Mouse (Mus musculus) MEL (cell line): ENCODE measurements around the gene Oaz1. TPM values are rescaled to one million over a fixed set of nuclear protein-coding genes. Genes with fewer than 3 reads are reported as not detected.
A peak's percentile ranks its signal among the peaks of the same experiment; 100 is the strongest.

Source experiments
- DNase-seq: peaks from one replicate; pipeline ENCODE4 v3.0.0; 2011; ENCODE audit warnings: low read depth, low spot score
- H3K27ac ChIP-seq: 2 replicates; pipeline ENCODE4 v1.5.1; 2012; ENCODE audit warnings: low read depth, mild to moderate bottlenecking, control low read depth, low read length, moderate library complexity; ENCODE audit not compliant: control insufficient read depth
- H3K27me3 ChIP-seq, 2 experiments: fragments of 150-350 bp in 1 of 2; sonication (generic) in 1 of 2; 2 replicates each; pipeline ENCODE4 v1.6.1; 2012; ENCODE audit warnings: low read length in 2 of 2, mild to moderate bottlenecking in 2 of 2, improper control_type of control experiment in 1 of 2, moderate library complexity in 1 of 2; ENCODE audit not compliant: insufficient read depth in 2 of 2, control insufficient read depth in 1 of 2
- H3K36me3 ChIP-seq, 2 experiments: 2 replicates each; pipeline ENCODE4 v1.6.1; 2012 to 2014; ENCODE audit warnings: low read length in 2 of 2, improper control_type of control experiment in 1 of 2, inconsistent platforms in 1 of 2, mild to moderate bottlenecking in 1 of 2; ENCODE audit not compliant: insufficient read depth in 2 of 2, control insufficient read depth in 1 of 2
- H3K4me1 ChIP-seq, 2 experiments: fragments of 150-350 bp in 1 of 2; sonication (generic) in 1 of 2; 2 replicates each; pipeline ENCODE4 v1.6.1; 2012; ENCODE audit warnings: low read length in 2 of 2, improper control_type of control experiment in 1 of 2, mild to moderate bottlenecking in 1 of 2; ENCODE audit not compliant: insufficient read depth in 2 of 2, control insufficient read depth in 1 of 2
- H3K4me3 ChIP-seq, 2 experiments: fragments of 150-350 bp in 1 of 2; sonication (generic) in 1 of 2; 2 replicates each; pipeline ENCODE4 v1.5.1; 2012; ENCODE audit warnings: low read depth in 2 of 2, low read length in 2 of 2, mild to moderate bottlenecking in 2 of 2, moderate library complexity in 2 of 2, control low read depth in 1 of 2, improper control_type of control experiment in 1 of 2; ENCODE audit not compliant: control insufficient read depth in 1 of 2, insufficient read depth in 1 of 2
- H3K79me2 ChIP-seq: 2 replicates; pipeline ENCODE4 v1.6.1; 2012; ENCODE audit warnings: mild to moderate bottlenecking, low read length, moderate library complexity; ENCODE audit not compliant: control insufficient read depth, poor library complexity, insufficient read depth
- H3K9ac ChIP-seq: 2 replicates; pipeline ENCODE4 v1.6.1; 2012; ENCODE audit warnings: low read depth, mild to moderate bottlenecking, control low read depth, low read length, moderate library complexity; ENCODE audit not compliant: control insufficient read depth, poor library complexity, severe bottlenecking
- H3K9me3 ChIP-seq: fragments of 150-350 bp; sonication (generic); replicated peaks from 2 replicates; pipeline ENCODE4 v1.6.1; 2012; ENCODE audit warnings: mild to moderate bottlenecking, low read length, improper control_type of control experiment, moderate library complexity; ENCODE audit not compliant: insufficient read depth
- BHLHE40 ChIP-seq: IDR thresholded peaks from 2 replicates; pipeline ENCODE4 v1.6.1; 2012; ENCODE audit warnings: low read depth, mild to moderate bottlenecking, inconsistent platforms, low read length, improper control_type of control experiment, borderline replicate concordance
- CHD1 ChIP-seq: IDR thresholded peaks from 2 replicates; pipeline ENCODE4 v1.6.1; 2012; ENCODE audit warnings: low read depth, mild to moderate bottlenecking, inconsistent platforms, low read length, improper control_type of control experiment
- CHD2 ChIP-seq: IDR thresholded peaks from 2 replicates; pipeline ENCODE4 v1.6.1; 2011; ENCODE audit warnings: low read length, improper control_type of control experiment
- CTCF ChIP-seq, 3 experiments: IDR thresholded peaks in 2 of 3; conservative IDR thresholded peaks in 1 of 3; 2 replicates each; pipeline ENCODE4 v1.5.1; 2011 to 2012; ENCODE audit warnings: low read length in 3 of 3, low read depth in 2 of 3, mild to moderate bottlenecking in 2 of 3, improper control_type of control experiment in 1 of 3, inconsistent platforms in 1 of 3, mixed read lengths in 1 of 3, moderate library complexity in 1 of 3; ENCODE audit not compliant: control insufficient read depth in 1 of 3, insufficient read depth in 1 of 3, poor library complexity in 1 of 3, severe bottlenecking in 1 of 3
- E2F4 ChIP-seq: IDR thresholded peaks from 2 replicates; pipeline ENCODE4 v1.6.1; 2011; ENCODE audit warnings: low read depth, low read length, improper control_type of control experiment, borderline replicate concordance
- ELF1 ChIP-seq: IDR thresholded peaks from 2 replicates; pipeline ENCODE4 v1.6.1; 2014; ENCODE audit warnings: low read depth, mild to moderate bottlenecking, inconsistent platforms, low read length, improper control_type of control experiment, moderate library complexity
- EP300 ChIP-seq, 2 experiments: IDR thresholded peaks; 2 replicates each; pipeline ENCODE4 v1.6.1; 2011; ENCODE audit warnings: improper control_type of control experiment in 2 of 2, low read length in 2 of 2, low read depth in 1 of 2, mild to moderate bottlenecking in 1 of 2
- ETS1 ChIP-seq: IDR thresholded peaks from 2 replicates; pipeline ENCODE4 v1.6.1; 2012; ENCODE audit warnings: low read depth, mild to moderate bottlenecking, inconsistent platforms, low read length, improper control_type of control experiment, moderate library complexity
- GABPA ChIP-seq: IDR thresholded peaks from 2 replicates; pipeline ENCODE4 v1.6.1; 2012; ENCODE audit warnings: low read depth, mild to moderate bottlenecking, inconsistent platforms, low read length, improper control_type of control experiment, moderate library complexity
- GATA1 ChIP-seq: IDR thresholded peaks from 2 replicates; pipeline ENCODE4 v1.6.1; 2011; ENCODE audit warnings: low read depth, low read length, improper control_type of control experiment
- HCFC1 ChIP-seq: IDR thresholded peaks from 2 replicates; pipeline ENCODE4 v1.6.1; 2012; ENCODE audit warnings: low read depth, mild to moderate bottlenecking, inconsistent platforms, low read length, improper control_type of control experiment, moderate library complexity
- KAT2A ChIP-seq: conservative IDR thresholded peaks from 2 replicates; pipeline ENCODE4 v1.6.1; 2012; ENCODE audit warnings: low read depth, low read length, improper control_type of control experiment, inconsistent platforms
- MAFK ChIP-seq: IDR thresholded peaks from 2 replicates; pipeline ENCODE4 v1.6.1; 2011; ENCODE audit warnings: low read depth, mild to moderate bottlenecking, low read length, improper control_type of control experiment, borderline replicate concordance
- MAX ChIP-seq: IDR thresholded peaks from 2 replicates; pipeline ENCODE4 v1.6.1; 2011; ENCODE audit warnings: low read length, improper control_type of control experiment
- MAZ ChIP-seq: IDR thresholded peaks from 2 replicates; pipeline ENCODE4 v1.6.1; 2012; ENCODE audit warnings: low read depth, mild to moderate bottlenecking, inconsistent platforms, low read length, improper control_type of control experiment
- MEF2A ChIP-seq: IDR thresholded peaks from 2 replicates; pipeline ENCODE4 v1.6.1; 2014; ENCODE audit warnings: low read depth, mild to moderate bottlenecking, inconsistent platforms, low read length, improper control_type of control experiment; ENCODE audit not compliant: poor library complexity, insufficient replicate concordance, severe bottlenecking; ENCODE audit errors: extremely low read depth
- MXI1 ChIP-seq: IDR thresholded peaks from 2 replicates; pipeline ENCODE4 v1.6.1; 2011; ENCODE audit warnings: mild to moderate bottlenecking, low read depth, low read length, improper control_type of control experiment
- MYB ChIP-seq: IDR thresholded peaks from 2 replicates; pipeline ENCODE4 v1.6.1; 2011; ENCODE audit warnings: mild to moderate bottlenecking, low read depth, low read length, improper control_type of control experiment
- MYC ChIP-seq: IDR thresholded peaks from 2 replicates; pipeline ENCODE4 v1.6.1; 2011; ENCODE audit warnings: low read depth, mild to moderate bottlenecking, low read length, improper control_type of control experiment, moderate library complexity
- NELFE ChIP-seq: IDR thresholded peaks from 2 replicates; pipeline ENCODE4 v1.6.1; 2011; ENCODE audit warnings: low read depth, low read length, improper control_type of control experiment
- NRF1 ChIP-seq: IDR thresholded peaks from 2 replicates; pipeline ENCODE4 v1.6.1; 2014; ENCODE audit warnings: low read depth, mild to moderate bottlenecking, inconsistent platforms, low read length, improper control_type of control experiment, moderate library complexity; ENCODE audit not compliant: poor library complexity, insufficient read depth, severe bottlenecking
- POLR2A ChIP-seq, 2 experiments: IDR thresholded peaks; 2 replicates each; pipeline ENCODE4 v1.6.1; 2011 to 2012; ENCODE audit warnings: low read length in 2 of 2, mild to moderate bottlenecking in 2 of 2, control low read depth in 1 of 2, improper control_type of control experiment in 1 of 2, low read depth in 1 of 2, moderate library complexity in 1 of 2; ENCODE audit not compliant: control insufficient read depth in 1 of 2, insufficient read depth in 1 of 2, poor library complexity in 1 of 2
- POLR2AphosphoS2 ChIP-seq: IDR thresholded peaks from 2 replicates; pipeline ENCODE4 v1.6.1; 2011; ENCODE audit warnings: low read length, improper control_type of control experiment
- POLR2AphosphoS5 ChIP-seq: IDR thresholded peaks from 2 replicates; pipeline ENCODE4 v1.6.1; 2012; ENCODE audit warnings: low read depth, borderline replicate concordance, mild to moderate bottlenecking, inconsistent platforms, low read length, moderate library complexity, mixed read lengths
- RAD21 ChIP-seq: IDR thresholded peaks from 2 replicates; pipeline ENCODE4 v1.6.1; 2011; ENCODE audit warnings: mild to moderate bottlenecking, low read depth, low read length, improper control_type of control experiment
- RCOR1 ChIP-seq: IDR thresholded peaks from 2 replicates; pipeline ENCODE4 v1.6.1; 2012; ENCODE audit warnings: low read depth, mild to moderate bottlenecking, inconsistent platforms, low read length, improper control_type of control experiment
- SIN3A ChIP-seq: IDR thresholded peaks from 2 replicates; pipeline ENCODE4 v1.6.1; 2012; ENCODE audit warnings: low read length, improper control_type of control experiment, inconsistent platforms
- SMC3 ChIP-seq: IDR thresholded peaks from 2 replicates; pipeline ENCODE4 v1.6.1; 2011; ENCODE audit warnings: low read depth, low read length, improper control_type of control experiment
- TAL1 ChIP-seq: IDR thresholded peaks from 2 replicates; pipeline ENCODE4 v1.6.1; 2012; ENCODE audit warnings: mild to moderate bottlenecking, inconsistent platforms, low read length, moderate library complexity, mixed read lengths
- TBP ChIP-seq: IDR thresholded peaks from 2 replicates; pipeline ENCODE4 v1.8.0; 2011; ENCODE audit warnings: low read depth, low read length, improper control_type of control experiment
- TCF12 ChIP-seq: IDR thresholded peaks from 2 replicates; pipeline ENCODE4 v1.6.1; 2014; ENCODE audit warnings: low read depth, mild to moderate bottlenecking, inconsistent platforms, low read length, improper control_type of control experiment, moderate library complexity
- UBTF ChIP-seq: IDR thresholded peaks from 2 replicates; pipeline ENCODE4 v1.6.1; 2012; ENCODE audit warnings: low read depth, mild to moderate bottlenecking, inconsistent platforms, low read length, improper control_type of control experiment, moderate library complexity, borderline replicate concordance; ENCODE audit not compliant: insufficient read depth
- USF1 ChIP-seq: IDR thresholded peaks from 2 replicates; pipeline ENCODE4 v1.6.1; 2014; ENCODE audit warnings: low read depth, mild to moderate bottlenecking, inconsistent platforms, low read length, improper control_type of control experiment, moderate library complexity
- USF2 ChIP-seq, 2 experiments: IDR thresholded peaks; 2 replicates each; pipeline ENCODE4 v1.6.1; 2011 to 2012; ENCODE audit warnings: improper control_type of control experiment in 2 of 2, low read length in 2 of 2, borderline replicate concordance in 1 of 2, inconsistent platforms in 1 of 2, low read depth in 1 of 2, mild to moderate bottlenecking in 1 of 2; ENCODE audit not compliant: insufficient read depth in 1 of 2
- ZC3H11A ChIP-seq: IDR thresholded peaks from 2 replicates; pipeline ENCODE4 v1.6.1; 2012; ENCODE audit warnings: low read depth, mild to moderate bottlenecking, inconsistent platforms, low read length, improper control_type of control experiment
- ZKSCAN1 ChIP-seq: IDR thresholded peaks from 2 replicates; pipeline ENCODE4 v1.6.1; 2012; ENCODE audit warnings: low read depth, mild to moderate bottlenecking, inconsistent platforms, low read length, improper control_type of control experiment, moderate library complexity
- ZMIZ1 ChIP-seq: IDR thresholded peaks from 2 replicates; pipeline ENCODE4 v1.6.1; 2012; ENCODE audit warnings: low read depth, mild to moderate bottlenecking, inconsistent platforms, low read length, improper control_type of control experiment, moderate library complexity
- ZNF384 ChIP-seq: IDR thresholded peaks from 2 replicates; pipeline ENCODE4 v1.6.1; 2012; ENCODE audit warnings: low read depth, mild to moderate bottlenecking, inconsistent platforms, low read length, improper control_type of control experiment
- polyA plus RNA-seq, 2 experiments: library from polyadenylated mRNA; stranded (reverse) in 1 of 2; unstranded in 1 of 2; fragments of >175 nt in 1 of 2; fragments of >200 nt in 1 of 2; gene quantifications; 2 replicates each; pipeline versions ENCODE4 v1.2.1 to v1.2.4; 2012; ENCODE audit warnings: low replicate concordance in 2 of 2, low read depth in 1 of 2; ENCODE audit not compliant: insufficient read length in 2 of 2, insufficient read depth in 1 of 2, missing spikeins in 1 of 2
- total RNA-seq: library from RNA; depleted of rRNA; stranded (reverse); fragments of 300-350 nt; gene quantifications from 2 replicates; pipeline ENCODE4 v1.2.3, GENCODE M21; 2012

Gene Oaz1
- total and polyA plus RNA-seq, 3 experiments, result 983 to 1,528 TPM; not detected in 1

- no peak overlapping the region for H3K9ac ChIP-seq
- peak; percentile 81 for DNase-seq
- peaks cover 7% of the 10 kb centered on the region for H3K79me2 ChIP-seq
- 0 out of 4 replicates have a peak, but pooled peaks cover 0 to 5% of the 10 kb centered on the region in 2 experiments for H3K4me1 ChIP-seq
- H3K27ac ChIP-seq, result no peak overlapping the region
- no peaks in the 10 kb centered on the region for H3K36me3 ChIP-seq
- no peak overlapping the region for H3K4me3 ChIP-seq
- no peaks in the 10 kb centered on the region for H3K9me3 ChIP-seq
- no peaks in the 10 kb centered on the region for H3K27me3 ChIP-seq
- TF ChIP-seq CTCF (IDR thresholded peaks at IDR 0.05 in 2 of 3, conservative IDR thresholded peaks at IDR 0.05 in 1 of 3; ENCODE audit: control insufficient read depth in 1 of 3, insufficient read depth in 1 of 3, low read depth in 2 of 3, low read length in 3 of 3, poor library complexity in 1 of 3, severe bottlenecking in 1 of 3), result peak; percentile 74 to 87 (median 83)
- no peak; the same call in 1 of the 2 replicates for TF ChIP-seq ZMIZ1
- TF ChIP-seq MYC, result 0 out of 2 replicates have a peak, but pooled peaks have one; percentile 11
- TF ChIP-seq MXI1, result no peak
- TF ChIP-seq CHD2, result no peak
- TF ChIP-seq TBP, result no peak
- peak; percentile 11; the same call in 1 of the 2 replicates for TF ChIP-seq HCFC1
- TF ChIP-seq MAX, result no peak
- TF ChIP-seq GATA1, result no peak
- TF ChIP-seq ZNF384, result no peak
- no peak for TF ChIP-seq GABPA
- no peak for TF ChIP-seq CHD1
- TF ChIP-seq MEF2A, result no peak
- no peak for TF ChIP-seq ZKSCAN1
- 0 out of 2 replicates have a peak, but pooled peaks have one; percentile 10 for TF ChIP-seq NRF1
- TF ChIP-seq MAZ, result peak; percentile 67; the same call in 1 of the 2 replicates
- TF ChIP-seq NELFE, result no peak
- TF ChIP-seq ETS1, result no peak
- peak; percentile 58 for TF ChIP-seq ZC3H11A
- TF ChIP-seq TCF12, result peak; percentile 15; the same call in 1 of the 2 replicates
- no peak for TF ChIP-seq USF2 (IDR thresholded peaks at IDR 0.05; ENCODE audit: borderline replicate concordance in 1 of 2, insufficient read depth in 1 of 2, low read depth in 1 of 2, low read length in 2 of 2)
- TF ChIP-seq USF1, result no peak
- no peak; a peak in 1 of 4 replicates for TF ChIP-seq POLR2A (IDR thresholded peaks at IDR 0.05; ENCODE audit: control insufficient read depth in 1 of 2, insufficient read depth in 1 of 2, low read depth in 1 of 2, low read length in 2 of 2, poor library complexity in 1 of 2)
- TF ChIP-seq MAFK, result no peak
- TF ChIP-seq SIN3A, result peak; percentile 48
- TF ChIP-seq EP300 (IDR thresholded peaks at IDR 0.05; ENCODE audit: low read depth in 1 of 2, low read length in 2 of 2), result no peak
- TF ChIP-seq POLR2AphosphoS2, result no peak
- peak; percentile 71 for TF ChIP-seq RAD21
- no peak for TF ChIP-seq RCOR1
- TF ChIP-seq UBTF, result no peak
- TF ChIP-seq MYB, result no peak
- TF ChIP-seq E2F4, result no peak
- no peak for TF ChIP-seq ELF1
- TF ChIP-seq SMC3, result peak; percentile 78
- TF ChIP-seq BHLHE40, result peak; percentile 44; the same call in 1 of the 2 replicates
- no peak for TF ChIP-seq POLR2AphosphoS5
- TF ChIP-seq TAL1, result no peak
- no peak for TF ChIP-seq KAT2A
These were observed 20.5 kb upstream of the Oaz1 start for GRCm38 (mm10) chr10:80805925-80806324.
